ENCODE assay signal across 1 mouse cellular context in genomic region chr11:115859143-115859945, GRCm38 (mm10).
A peak's percentile ranks its signal among the peaks of the same experiment; 100 is the strongest.
TF ChIP-seq lines count a peak whose summit lies in the region.

No protein-coding gene starts in this region.

TF ChIP-seq in CH12.LX, 34 proteins besides CTCF, POLR2A, EP300 and RAD21:
- TF ChIP-seq UBTF (IDR thresholded peaks at IDR 0.05; ENCODE audit: low read depth, low read length) = peak; percentile 76; the same call in 1 of the 2 replicates
- no peak for TF ChIP-seq SIN3A (IDR thresholded peaks at IDR 0.05; ENCODE audit: low read length)
- TF ChIP-seq HCFC1 (IDR thresholded peaks at IDR 0.05; ENCODE audit: low read depth, low read length) = no peak
- no peak for TF ChIP-seq JUN (IDR thresholded peaks at IDR 0.05; ENCODE audit: insufficient read depth, low read depth, low read length)
- no peak for TF ChIP-seq RCOR1 (conservative IDR thresholded peaks at IDR 0.05; ENCODE audit: low read depth, low read length)
- 0 out of 2 replicates have a peak, but pooled peaks have one; percentile 7 for TF ChIP-seq MEF2A (IDR thresholded peaks at IDR 0.05; ENCODE audit: borderline replicate concordance, low read depth, low read length)
- no peak for TF ChIP-seq KAT2A (IDR thresholded peaks at IDR 0.05; ENCODE audit: insufficient replicate concordance, low read length)
- TF ChIP-seq ZNF384 (IDR thresholded peaks at IDR 0.05; ENCODE audit: low read depth, low read length) = no peak
- no peak for TF ChIP-seq USF2 (conservative IDR thresholded peaks at IDR 0.05; ENCODE audit: low read depth, low read length)
- no peak for TF ChIP-seq MAFK (IDR thresholded peaks at IDR 0.05; ENCODE audit: insufficient replicate concordance, low read length)
- TF ChIP-seq ETS1 (conservative IDR thresholded peaks at IDR 0.05; ENCODE audit: low read depth, low read length) = no peak
- TF ChIP-seq SMC3 (IDR thresholded peaks at IDR 0.05; ENCODE audit: low read depth, low read length) = peak; percentile 85
- TF ChIP-seq CHD1 (IDR thresholded peaks at IDR 0.05; ENCODE audit: low read depth, low read length) = no peak
- TF ChIP-seq IRF4 (IDR thresholded peaks at IDR 0.05; ENCODE audit: low read depth, low read length) = no peak; the same call in 1 of the 2 replicates
